Mouse (Mus musculus): ENCODE results near the gene Pnma1.

Pnma1 gene

DNA sequence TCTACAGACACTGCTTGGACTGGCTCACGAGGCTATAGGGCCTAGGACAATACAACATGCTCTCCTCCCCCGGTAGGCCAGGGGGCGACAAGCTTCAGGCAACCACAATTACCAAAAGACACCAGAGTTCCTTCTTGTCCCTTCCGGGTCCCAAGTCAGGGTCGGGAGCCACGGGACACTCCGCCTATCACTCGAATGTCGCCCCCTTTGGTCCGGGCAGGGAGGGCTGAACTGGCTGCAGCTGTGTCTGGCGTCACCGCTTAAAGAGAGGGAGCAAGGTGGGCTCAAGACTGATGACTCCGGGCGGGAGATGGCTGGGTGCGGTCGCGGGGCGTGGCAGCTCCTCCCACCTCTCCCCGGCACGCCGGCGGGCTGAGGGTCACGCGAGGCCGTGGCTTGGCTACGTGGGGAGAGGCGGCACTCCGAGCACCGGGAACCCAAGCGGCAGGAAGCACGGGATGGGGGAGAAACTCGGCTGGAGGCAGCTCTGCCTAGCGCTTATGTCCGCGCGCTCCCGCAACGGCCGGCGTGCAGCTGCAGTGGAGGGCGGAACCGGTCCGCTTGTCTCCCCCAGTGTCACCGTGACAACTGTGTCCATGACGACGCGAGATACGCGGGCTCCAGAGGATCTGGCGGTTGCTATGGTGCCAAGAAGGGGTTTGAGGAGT lies at the start of gene Pnma1:
Gene Pnma1 (minus strand): TSS at position 536 of the 668 bp plus-strand sequence.
- DNase-seq: peak; percentile 77 to 80

DNA sequence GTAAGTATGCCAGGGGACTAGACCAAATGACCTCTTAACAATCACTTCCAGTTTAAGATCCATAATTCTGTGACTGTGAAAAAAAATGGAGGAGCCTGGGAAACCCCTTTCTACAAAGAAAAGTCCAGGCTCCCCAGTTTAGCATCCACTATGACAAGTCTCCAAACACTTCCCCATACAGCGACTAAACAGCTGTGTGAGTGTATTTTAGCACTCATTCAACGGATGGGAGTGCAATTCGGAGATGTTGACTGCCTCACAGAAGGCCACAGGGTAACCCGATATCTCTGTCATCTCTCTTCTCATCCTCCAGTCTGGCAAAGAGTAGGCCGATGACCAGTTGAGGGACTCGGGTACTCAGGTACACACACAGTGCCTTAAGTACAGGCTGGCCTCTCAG lies 46.9 kb upstream of the Pnma1 start:
- DNase-seq: no peak

DNA sequence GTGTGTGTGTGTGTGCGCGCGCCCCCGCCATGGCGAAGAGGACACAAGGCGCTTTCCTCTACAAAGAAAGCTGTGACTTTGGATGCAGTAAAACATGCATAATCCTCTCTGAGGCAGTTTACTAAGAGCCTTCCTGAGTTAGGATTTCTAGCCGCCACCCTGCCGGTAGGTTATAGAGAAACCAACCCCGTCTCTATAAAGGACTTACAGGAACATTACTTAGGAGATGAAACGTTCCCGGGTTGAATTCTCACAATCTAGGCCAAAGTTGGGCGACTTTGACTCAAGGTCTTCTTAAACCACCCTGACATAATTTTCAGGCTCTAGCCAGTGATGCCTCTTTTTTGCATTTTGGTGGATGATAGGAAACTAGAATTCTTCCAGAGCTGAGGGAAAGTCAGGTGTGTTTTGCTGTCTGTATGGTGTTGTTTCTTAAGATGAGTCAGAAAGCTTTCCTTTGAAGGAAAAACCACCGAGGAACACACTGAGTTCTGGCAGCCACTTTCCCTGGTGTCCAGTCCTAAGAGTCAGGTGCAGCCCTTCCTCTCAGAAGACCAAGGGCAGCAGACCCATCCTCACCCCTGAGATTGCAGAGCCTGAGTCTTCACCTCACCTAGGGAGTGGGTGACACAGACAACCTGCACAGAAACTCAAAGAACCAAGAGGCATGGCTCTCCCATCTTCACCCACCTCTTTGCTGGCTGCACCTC lies 46.3 kb upstream of the Pnma1 start:
- DNase-seq: peak in 1 of 2 experiments; percentile 5

DNA sequence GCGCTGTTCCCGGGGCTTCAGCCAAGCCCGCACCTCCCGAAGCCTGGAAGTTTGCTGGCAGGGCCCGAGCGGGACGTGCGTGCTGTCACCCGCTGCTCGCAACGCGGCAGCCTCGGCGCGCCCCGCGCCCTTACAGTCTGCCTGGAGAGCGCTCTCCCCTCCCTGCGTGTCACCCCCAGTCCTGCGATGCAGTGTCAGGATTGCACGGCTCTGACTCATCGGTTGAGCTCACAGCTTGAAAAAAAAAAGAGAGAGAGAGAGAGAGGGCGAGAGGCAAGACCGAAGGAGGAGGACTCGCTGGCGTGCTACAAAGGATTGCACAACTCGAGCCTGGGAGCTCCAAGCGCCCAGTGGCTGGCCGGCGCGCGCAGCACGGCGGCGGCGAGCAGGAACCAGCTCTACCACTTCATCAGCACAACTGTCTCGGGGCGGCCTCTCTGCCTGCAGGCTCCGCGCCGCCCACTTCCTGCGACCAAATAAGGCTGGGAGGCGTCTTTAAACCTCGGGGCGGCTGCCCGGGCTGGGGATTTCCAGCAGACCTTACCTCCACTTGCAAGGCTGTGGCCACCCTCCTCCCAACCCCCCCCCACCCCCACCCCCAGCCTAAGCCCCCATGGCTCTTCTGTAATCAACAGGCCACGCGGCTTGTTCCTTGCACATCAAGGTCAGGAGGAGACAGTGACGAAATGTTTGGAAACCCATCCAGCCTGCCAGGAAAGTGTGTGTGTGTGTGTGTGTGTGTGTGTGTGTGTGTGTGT lies 45.5 kb upstream of the Pnma1 start:
- DNase-seq: peak; percentile 86

DNA sequence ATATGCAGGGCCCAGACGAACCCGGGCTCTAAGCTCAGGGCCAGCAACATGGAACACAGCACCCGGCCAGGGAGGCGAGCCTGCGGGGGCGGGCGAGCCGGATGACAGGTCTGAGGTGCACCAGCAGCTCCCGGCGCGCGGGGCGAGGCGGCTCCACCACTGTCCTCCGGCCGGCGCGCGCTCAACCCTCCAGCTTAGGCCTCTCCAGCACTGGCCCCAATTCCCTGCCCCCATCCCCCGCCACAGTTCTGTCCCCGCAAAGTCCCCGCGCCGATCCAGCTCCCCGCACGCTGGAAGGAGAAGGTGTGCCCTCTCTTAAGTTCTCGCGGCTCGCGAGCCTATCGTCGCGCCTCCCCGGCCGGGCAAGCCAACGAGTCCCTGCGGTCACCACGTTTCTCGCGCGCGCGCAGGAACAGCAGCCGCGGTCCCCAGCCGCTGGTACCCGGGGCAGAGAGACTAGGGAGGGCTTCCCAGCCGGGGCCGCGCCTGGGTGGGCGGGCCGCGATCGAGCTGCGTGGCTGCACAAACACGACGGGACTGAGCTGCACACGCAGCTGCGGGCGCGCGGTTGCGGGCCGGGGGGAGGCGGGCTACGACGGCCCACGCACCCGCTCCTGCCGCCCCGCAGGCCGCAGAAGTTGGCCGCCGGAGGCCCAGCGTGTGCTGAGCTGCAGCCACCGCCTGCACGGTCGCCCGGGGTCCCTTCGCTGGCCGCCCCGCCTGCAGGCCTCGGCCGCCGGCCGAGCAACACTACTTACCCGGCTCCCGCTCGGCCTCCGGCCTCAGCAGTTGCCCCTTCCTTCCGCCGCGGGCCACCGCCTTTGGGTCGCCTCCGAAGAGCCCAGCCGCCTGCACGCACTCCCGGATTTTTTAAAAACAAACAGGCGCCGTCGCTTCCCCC lies 44.7 kb upstream of the Pnma1 start:
- peak; percentile 71 to 81 for DNase-seq

DNA sequence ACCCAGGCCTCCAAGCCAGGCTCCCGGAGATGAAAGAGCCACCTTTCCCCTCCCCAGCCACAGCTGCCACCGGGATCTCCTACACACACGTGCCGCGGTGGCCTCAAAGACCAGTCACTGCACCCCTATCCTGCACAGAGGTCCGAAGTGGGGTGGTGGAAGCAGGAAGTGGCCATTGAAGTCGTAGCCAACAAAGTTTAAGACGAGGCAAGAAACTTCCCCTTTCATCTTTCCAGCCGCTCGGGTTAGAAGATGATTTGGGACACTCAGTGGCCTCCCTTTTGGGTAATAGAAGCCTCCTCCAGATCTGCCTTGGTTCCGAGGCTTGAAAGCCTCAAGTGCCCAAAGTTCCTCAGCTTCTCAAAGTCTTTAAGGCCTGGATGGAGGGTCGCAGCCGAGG lies 44.0 kb upstream of the Pnma1 start:
- peak in 1 of 2 experiments; percentile 20 for DNase-seq

DNA sequence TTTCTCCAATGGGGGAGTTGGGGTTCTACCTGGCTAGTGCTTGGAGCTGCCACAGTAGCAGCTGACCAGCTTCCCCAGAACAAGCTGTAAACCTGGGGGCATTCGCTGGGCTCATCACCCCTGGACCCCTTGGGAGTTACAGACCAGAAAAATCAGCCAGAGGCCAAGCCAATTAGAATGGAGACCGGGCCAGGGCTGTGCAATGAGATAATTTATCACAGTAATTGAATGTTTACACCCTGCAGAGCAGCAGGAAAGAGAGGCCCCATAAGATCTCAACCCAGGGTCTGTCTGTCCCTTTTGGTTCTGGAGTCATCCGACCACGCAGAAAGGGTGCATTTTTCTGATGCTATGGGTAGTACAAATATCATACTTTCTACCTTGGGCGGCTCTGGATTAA lies 43.5 kb upstream of the Pnma1 start:
- DNase-seq: peak in 1 of 2 experiments; percentile 6

DNA sequence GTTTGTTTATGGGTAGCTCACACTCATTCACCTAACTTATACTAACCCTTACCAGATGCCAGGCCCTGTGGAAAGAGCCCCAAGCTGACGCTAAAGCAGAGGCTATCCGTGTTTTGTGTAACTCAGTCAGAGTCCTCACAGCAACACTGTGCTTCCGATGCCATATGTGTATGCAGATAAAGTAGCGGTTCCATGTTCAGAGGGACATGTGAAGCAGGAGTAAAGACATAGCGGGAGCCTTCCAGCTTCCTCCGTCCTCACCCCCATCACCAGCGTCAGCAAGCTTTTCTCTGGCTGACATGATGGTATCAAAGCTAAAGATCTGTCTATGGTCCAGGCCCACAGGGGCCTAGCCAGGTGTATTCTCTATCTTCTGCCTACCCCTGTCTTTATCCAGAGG lies 42.9 kb upstream of the Pnma1 start:
- no peak for DNase-seq

DNA sequence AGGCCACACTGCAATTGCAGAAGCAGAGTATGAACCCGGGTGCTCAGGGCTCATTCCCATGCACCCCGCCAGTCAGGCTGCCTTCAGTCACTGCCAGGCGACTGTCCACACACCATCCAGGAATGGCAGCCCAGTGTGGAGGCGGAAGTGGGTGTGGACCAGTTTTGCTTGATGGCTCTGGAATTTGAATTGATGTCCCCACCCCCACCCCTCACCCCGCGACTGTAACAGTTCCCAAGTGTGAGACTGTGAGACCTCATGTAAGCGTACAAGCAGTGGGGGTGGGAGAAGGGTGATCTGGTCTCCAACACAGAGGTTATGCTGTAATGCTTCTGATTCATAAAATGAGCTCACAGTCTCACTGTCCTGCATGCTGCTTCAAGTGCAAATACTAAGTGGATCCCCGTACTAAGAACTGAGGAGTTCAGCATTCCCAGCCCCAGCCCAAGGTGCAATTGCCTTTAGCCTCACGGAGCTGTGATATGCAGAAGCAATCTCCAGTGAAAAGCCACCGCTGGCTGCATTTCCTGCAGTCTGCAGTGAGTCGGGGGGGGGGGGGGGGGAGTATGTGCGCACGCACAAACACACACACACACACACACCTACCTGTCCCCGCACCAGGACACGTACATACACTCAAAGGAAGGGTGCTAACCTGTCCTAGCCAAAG lies 42.0 kb upstream of the Pnma1 start:
- DNase-seq: peak in 1 of 2 experiments; percentile 6

DNA sequence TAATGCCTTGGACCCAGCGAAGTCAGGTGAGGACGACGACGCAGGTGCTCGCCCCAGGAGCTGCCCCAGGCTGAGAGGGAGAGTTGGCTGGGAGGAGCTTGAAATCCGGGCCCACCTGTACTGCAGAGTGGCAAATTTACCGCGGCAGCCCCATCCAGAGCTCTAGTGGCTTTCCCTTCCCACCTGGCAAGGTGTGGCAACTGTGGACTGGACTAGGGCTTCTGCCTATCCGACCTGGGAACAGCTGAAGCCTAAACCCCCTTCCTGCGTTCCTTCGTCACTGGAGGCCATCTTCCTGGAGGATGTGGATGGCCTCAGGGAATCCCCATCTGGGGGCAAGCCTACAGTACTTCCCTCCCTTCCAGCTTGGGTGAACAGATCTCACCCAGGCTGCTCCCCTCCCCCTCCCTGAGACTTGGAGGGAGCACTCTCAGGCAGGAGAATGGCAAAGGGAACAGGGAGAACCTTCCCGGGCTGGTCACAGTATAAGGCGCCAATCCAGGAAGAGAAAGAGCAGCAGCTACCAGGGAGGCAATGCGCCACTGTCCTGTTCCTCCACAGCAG lies 40.7 kb upstream of the Pnma1 start:
- peak in 1 of 2 experiments; percentile 20 for DNase-seq

DNA sequence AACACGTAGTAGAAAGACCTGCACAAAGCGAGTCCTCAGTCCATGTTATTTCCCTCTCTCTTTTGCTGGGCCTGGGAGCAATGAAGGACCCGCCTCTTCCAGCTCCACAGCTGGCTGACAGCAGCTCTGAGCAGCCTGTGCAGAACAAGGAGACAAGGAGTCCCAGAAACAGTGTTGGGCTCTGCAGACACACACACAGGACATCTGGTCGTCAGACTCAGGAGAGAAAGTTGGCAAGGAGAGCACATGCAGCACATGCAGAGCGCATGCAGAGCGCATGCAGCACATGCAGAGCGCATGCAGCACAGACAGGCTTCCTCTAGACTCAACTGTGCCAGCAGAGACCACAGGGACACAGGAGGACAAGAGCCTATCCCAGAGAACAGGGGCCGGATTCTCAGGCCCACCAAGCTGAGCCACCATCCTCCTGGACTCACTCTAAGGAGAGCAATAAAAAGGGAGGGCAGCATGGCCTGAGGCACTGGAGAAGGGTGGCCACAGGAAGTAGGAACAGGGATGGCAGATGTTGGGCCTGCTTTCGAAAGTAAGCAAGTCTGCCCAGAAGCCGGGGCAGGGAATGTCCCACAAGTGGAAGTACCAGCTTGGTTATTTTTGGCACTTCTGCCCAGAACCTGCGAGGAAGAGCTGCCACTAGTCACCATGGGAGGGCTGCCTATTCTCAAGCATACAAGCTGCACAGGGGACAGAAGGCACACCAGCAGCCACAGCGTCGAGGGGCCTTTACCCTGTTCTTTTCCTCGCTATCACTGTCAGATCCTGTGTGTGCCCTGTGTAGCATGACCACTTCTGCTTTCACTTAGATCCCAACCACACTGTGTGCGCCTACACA lies 39.7 kb upstream of the Pnma1 start:
- peak in 1 of 2 experiments; percentile 43 for DNase-seq

DNA sequence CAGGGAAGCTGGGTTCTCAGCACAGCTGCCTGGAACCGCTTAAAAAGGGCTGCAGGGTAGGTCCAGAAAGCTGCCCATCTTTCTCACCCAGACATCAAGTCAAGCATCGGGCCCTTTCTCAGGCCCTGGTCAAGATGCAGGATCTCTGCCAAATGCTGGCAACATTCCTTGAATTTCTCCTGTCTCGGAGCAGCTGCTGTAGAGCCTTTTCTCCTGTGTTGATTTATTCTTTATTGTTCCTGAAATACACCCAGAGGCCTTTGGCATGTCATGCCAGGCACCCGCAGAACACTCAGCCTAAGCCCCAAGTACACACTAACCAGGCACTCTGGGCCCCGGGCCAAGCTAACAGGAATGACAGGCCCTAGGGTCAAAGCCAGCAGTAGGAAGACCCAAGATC lies 38.7 kb upstream of the Pnma1 start:
- peak; percentile 63 for DNase-seq

DNA sequence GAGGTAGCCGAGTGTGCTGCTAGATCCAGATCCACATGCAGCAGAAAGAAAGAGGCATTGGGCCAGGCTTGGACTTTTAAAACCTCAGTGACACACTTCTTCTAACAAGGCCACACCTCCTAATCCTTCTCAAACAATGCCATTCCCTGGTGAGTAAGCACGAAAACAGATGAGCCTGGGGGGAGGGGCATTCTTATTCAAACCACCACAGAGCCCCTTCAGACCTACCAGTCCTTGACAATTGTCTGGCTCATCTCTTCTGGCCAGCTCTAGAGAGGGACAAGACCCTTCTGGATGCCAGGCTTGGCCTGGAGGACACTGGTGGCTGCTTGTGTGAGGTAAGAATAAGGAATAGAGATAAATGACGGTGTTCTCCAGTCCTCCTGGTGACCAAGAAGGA lies 38.2 kb upstream of the Pnma1 start:
- DNase-seq: peak in 1 of 2 experiments; percentile 17

DNA sequence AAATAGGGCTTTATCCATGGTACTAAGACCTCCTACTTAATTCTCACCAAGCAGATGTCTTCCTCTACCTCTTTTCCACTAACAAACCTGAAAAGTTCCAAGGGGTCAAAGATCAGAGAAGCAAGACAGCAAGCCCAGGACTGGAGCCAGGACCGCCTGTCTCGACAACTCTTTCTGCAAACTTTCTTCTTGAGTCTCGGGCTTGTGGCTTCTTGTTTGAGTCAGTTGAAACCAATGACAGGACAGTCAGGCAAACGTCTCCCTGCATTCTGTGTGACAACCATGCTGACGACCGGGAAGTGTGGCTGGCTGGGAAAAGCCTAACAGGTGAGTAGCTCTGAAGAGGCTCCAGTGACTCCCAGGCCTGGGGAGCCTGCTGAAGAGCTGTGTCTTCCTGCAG lies 37.3 kb upstream of the Pnma1 start:
- peak in 1 of 2 experiments; percentile 3 for DNase-seq

DNA sequence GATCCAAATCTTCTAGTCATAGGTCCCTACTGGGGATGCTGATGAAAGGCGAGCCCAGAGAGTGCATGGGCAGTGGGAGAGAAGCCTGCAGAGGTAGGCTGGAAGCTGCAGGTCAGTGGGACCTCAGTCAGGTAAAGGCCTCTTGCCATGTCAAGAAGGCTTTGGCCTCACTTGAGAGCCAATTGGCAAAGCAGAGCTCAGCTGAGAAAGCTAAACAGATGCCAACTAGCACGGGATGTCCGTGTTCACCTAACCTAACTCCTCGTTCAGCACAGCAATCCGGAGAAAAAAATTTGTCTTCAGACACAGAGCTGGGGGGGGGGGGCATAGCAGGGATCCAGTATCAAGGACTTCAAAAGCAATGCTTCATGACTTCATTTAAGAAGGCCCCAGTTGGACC lies 36.7 kb upstream of the Pnma1 start:
- DNase-seq: peak in 1 of 2 experiments; percentile 16

DNA sequence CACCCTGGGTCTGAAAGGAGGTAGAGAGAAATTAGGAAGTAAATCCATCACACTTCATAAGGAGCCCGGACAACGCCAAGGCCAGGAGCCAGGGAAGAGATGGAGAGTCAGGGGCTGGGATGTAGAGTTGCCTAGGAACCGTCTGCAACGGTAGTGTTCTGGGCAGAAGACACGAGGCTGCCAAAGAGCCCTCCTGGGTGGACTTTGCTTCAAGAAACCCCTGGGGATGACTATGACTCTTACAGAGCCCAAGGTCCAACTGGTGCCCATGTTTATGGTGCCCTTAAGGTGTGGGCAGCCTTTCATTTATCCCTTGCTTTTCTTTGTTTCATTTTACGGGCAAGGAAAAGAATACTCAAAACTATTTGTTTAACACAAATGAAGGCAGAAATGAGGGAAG lies 33.7 kb upstream of the Pnma1 start:
- no peak for DNase-seq

DNA sequence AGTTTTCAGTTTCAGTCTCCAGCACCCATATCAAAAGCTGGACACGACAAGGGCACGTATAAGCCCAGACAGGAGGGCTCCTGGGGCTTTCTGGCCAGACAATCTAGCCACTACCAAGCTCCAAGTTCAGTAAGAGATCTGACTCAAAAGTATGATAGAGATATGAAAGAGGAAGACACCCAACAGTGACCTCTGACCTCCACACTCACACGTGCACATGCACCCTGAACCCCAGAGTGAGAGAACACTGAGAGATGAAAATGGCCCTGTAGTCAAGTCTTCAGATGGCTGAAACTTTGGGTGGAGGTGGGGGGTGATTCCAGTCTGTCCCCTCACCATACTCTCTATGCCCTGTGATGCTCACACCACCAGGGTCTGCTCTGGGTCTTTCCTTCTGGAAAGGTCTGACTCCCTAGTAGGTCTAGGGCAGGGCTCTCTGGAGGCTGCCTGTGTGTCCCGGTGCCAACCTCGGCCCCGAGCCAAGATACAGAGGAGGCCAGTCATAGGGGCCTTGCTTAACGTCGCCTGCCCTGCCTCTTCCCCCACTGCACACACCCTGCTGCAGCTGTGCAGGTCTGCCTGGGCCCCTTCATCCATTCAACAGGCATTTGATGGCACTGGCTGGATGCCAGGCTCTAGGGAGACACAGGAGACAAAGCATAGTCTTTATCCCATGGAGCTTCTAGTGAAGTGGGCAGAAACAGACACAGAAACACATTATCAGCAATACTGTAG lies 32.6 kb upstream of the Pnma1 start:
- DNase-seq: peak; percentile 54 to 67

DNA sequence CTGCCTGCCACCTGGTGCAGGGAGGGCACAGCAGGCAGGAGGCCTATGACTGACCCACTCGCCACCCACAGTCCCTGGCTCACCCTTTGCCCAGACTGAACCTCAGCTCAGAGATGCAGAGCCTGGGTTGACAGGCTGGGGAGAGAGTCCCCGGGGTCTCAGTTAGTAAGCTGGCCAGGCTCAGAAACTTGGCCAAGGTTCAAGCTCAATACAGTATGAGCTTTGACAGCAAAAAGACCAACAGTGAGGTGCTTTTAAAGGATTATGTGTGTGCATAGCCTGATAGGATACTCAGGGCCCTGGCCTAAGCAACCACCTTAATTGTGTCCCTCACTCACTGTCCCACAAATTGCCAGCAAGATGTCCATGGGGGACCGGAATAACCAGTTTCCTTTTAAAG lies 31.8 kb upstream of the Pnma1 start:
- DNase-seq: peak in 1 of 2 experiments; percentile 8

DNA sequence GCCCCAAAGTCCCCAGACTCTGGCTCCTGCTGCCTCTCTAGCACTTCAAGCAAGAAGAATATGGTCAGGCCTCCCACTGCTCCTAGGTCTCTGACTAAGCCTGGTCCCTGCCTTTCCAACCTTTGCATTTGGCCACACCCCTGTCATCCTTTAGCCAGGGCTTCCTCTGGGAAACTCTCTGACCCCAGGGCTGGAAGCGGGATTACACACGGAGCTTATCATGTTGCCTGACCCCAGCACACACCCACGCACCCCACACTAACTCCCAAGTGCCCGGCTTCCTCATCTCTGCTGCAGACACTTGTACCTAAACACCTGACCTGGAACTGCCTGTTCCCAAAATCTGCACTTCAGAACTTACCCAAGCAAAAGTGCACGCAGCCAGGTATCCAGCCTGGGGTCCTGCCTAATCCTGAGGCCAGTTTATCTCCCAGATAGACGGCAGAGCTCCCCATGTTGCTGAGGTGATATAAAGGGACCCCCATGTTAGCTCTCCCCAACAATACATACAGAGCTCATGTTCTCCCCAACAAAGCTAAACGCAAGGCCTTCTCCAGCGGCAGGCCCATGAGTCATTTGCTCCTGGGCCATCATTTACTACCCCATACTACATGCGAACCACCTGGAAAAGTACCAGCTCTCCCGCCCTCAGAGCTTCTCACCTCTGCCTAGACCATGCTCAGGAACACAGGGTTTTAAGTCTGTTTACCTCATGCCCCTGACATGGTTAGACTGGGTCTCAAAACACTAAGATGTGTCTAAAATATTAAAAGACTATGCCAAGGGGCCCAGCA lies 30.6 kb upstream of the Pnma1 start:
- DNase-seq: no peak

Measured in cerebellum, postnatal 14 days (tissue).